Mouse (Mus musculus) gastrocnemius, postnatal 36 days (tissue): ENCODE measurements around the gene Guk1. TPM values are rescaled to one million over a fixed set of nuclear protein-coding genes. Genes with fewer than 3 reads are reported as not detected.

ENCODE experiments used
- DNase-seq, 2 experiments: peaks; one replicate each; pipeline ENCODE4 v3.0.0; 2022
- intact Hi-C: fragments of 180-260 bp; cut with DNase I; formaldehyde crosslinking; loops from one replicate; pipeline ENCODE4 v1.15.1; 2025
- total RNA-seq, 2 experiments: library from RNA; stranded (reverse); gene quantifications; 2 replicates each; pipeline ENCODE4 v1.2.3; 2021

Gene Guk1
- total RNA-seq, 2 experiments from 2014 or later, result 21.2 to 24.7 TPM

DNA sequence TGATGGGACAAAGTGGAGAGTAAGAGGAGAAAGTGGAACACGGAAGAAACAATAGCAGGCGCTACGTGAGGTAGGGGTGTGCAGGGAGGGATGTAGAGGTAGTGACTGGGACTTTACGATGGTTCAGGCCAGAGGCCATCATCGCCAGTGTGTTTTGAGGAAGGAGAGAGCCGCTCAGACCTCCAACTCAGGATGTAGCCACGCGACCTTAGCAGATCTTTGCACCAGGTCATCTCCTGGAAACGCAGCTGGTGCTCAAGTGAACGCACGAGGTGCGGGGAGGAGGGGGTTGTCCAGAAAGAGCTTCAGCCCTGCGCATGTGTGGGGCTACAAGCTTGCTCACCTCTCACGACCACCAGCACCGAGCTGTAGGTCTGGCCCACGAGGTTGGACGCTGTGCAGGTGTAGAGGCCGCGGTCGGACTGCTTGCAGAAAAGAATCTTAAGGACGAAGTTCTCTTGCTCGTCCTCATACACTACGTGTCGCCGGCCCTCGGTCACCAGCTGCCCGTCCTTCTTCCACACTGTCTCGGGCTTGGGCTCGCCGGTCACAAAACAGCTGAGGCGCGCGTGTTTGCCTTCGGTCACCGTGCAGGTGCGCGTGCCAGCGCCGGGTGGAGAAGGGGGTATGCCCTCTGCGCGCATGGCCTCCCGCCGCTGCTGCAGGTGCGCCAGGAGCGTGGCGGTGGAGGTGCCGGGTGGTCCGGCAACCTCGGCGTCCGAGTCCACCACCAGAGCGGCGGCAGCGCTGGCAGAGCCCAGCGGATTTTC is 56.8 kb downstream of the Guk1 start:
- intact Hi-C loops, result no loop called here
- DNase-seq, result no peak

DNA sequence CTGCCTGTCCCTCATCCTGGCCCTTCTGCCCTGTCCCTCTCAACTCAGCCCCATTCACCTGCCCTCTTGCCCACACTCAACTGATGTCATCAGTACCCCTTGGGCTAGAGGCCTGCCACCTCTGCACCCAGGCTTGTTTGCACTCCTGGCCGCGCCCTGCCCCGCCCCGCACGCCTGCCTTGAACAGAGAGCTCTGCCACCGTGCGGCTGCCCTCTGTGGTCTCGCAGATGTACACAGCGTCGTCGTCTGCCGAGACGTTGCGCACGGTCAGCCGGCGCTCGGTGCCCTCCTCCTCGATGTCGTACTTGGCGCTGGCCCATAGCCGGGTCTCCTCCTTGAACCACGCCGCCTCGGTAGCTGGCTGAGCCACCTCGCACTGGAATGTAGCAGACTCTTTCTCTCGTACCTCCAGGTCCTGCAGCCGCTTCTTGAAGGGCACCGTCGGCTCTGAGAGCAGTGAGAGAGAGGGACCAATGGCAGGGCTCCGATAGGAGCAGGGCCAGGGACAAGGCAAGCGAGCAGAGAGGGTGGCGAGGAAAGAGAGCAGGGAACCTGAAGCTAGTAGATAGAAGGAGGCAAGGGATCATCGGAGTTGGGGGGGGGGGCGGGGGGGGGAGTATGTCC is 57.5 kb downstream of the Guk1 start:
- DNase-seq, result no peak

More for the DNA sequence above, 57.5 kb downstream of the Guk1 start:
- intact Hi-C loops, result no loop called here

Other genes with a start within 250 kb of the Guk1 start
- gene Hist3h2ba, start 243.3 kb downstream of the Guk1 start, total RNA-seq, result 1 to 10 TPM; 1.1 to 1.5 TPM
- gene Hist3h2a, start 237.5 kb downstream of the Guk1 start, total RNA-seq, result 10 to 100 TPM in 1 of 2 experiments, 1 to 10 TPM in 1; 9.5 to 10.5 TPM
- gene Trim17, start 237.5 kb downstream of the Guk1 start, total RNA-seq, result under 1 TPM; 0.13 to 0.17 TPM
- gene Trim11, start 214.1 kb downstream of the Guk1 start, total RNA-seq, result 1 to 10 TPM; 5.6 to 7.4 TPM
- 1,000 to 10,000 TPM; 1,369 to 1,614 TPM for gene Obscn, start 55.8 kb downstream of the Guk1 start, total RNA-seq
- 10 to 100 TPM in 1 of 2 experiments, 1 to 10 TPM in 1; 7.4 to 10.4 TPM for gene Iba57, start 28.5 kb downstream of the Guk1 start, total RNA-seq
- under 1 TPM; 0.23 to 0.42 TPM for gene Gjc2, start 9.0 kb downstream of the Guk1 start, total RNA-seq
- gene Mrpl55, start 10.3 kb upstream of the Guk1 start, total RNA-seq, result 10 to 100 TPM; 47.5 to 49.6 TPM
- gene 2310033P09Rik, start 16.1 kb upstream of the Guk1 start, total RNA-seq, result 1 to 10 TPM; 2.7 to 3.5 TPM
- gene Arf1, start 36.1 kb upstream of the Guk1 start, total RNA-seq, result 100 to 1,000 TPM; 192 to 206 TPM
- gene Wnt3a, start 98.5 kb upstream of the Guk1 start, total RNA-seq, result not detected
- 1 to 10 TPM; 8.4 to 9.5 TPM for gene Wnt9a, start 114.7 kb upstream of the Guk1 start, total RNA-seq
- gene Prss38, start 183.4 kb upstream of the Guk1 start, total RNA-seq, result not detected